8 mouse cellular contexts compared by ENCODE assay signal in genomic region chr4:57783391-57783770, GRCm38 (mm10).
A peak's percentile ranks its signal among the peaks of the same experiment; 100 is the strongest.
DNase-seq lines count a peak whose midpoint lies in the region; ATAC-seq and TF ChIP-seq lines count a peak whose summit lies in the region.

No protein-coding gene starts in this region.

- no peak for TF ChIP-seq EP300 in liver, embryonic 14.5 days (IDR thresholded peaks at IDR 0.05; ENCODE audit: low read depth)

- no peak overlapping the region for H3K4me3 ChIP-seq in liver, embryonic 14.5 days (ENCODE audit: insufficient read depth in 1 of 2, low read depth in 2 of 2, low read length in 2 of 2)
- H3K4me3 ChIP-seq in liver, embryonic 12.5 days: no peak overlapping the region
- no peak overlapping the region; the same call in 1 of the 2 replicates for H3K4me3 ChIP-seq in forebrain, embryonic 11.5 days (ENCODE audit: low read depth, low read length)
- H3K4me3 ChIP-seq in lung, embryonic 16.5 days (ENCODE audit: low read length): peak overlapping the region; percentile 58

- no peak for ATAC-seq in liver, embryonic 14.5 days (ENCODE audit: insufficient read depth)
- no peak for ATAC-seq in liver, embryonic 12.5 days
- ATAC-seq in forebrain, embryonic 11.5 days (replicated peaks; ENCODE audit: low FRiP score): no peak
- ATAC-seq in lung, embryonic 16.5 days (ENCODE audit: low read depth): no peak

- peak overlapping the region; percentile 67 for H3K4me2 ChIP-seq in liver, embryonic 14.5 days (ENCODE audit: low read depth)
- no peak overlapping the region for H3K4me2 ChIP-seq in liver, embryonic 12.5 days
- H3K4me2 ChIP-seq in forebrain, embryonic 11.5 days (ENCODE audit: low read depth, low read length, severe bottlenecking): peak overlapping the region; percentile 77; the same call in 1 of the 2 replicates
- H3K4me2 ChIP-seq in lung, embryonic 16.5 days (ENCODE audit: low read depth, low read length): peak overlapping the region; percentile 87

- no peaks in the 10 kb centered on the region for H3K36me3 ChIP-seq in liver, embryonic 14.5 days (replicated peaks; ENCODE audit: control insufficient read depth, insufficient read depth, low read depth)
- no peaks in the 10 kb centered on the region for H3K36me3 ChIP-seq in liver, embryonic 12.5 days
- no peaks in the 10 kb centered on the region for H3K36me3 ChIP-seq in forebrain, embryonic 11.5 days (ENCODE audit: control insufficient read depth, insufficient read depth, low read length)
- H3K36me3 ChIP-seq in lung, embryonic 16.5 days (ENCODE audit: control insufficient read depth, insufficient read depth, low read length): no peaks in the 10 kb centered on the region

- no peak for TF ChIP-seq CTCF in liver, embryonic 14.5 days (IDR thresholded peaks at IDR 0.05; ENCODE audit: low read depth)

- no peak overlapping the region for H3K27ac ChIP-seq in liver, embryonic 14.5 days
- no peak overlapping the region for H3K27ac ChIP-seq in liver, embryonic 12.5 days
- no peak overlapping the region for H3K27ac ChIP-seq in forebrain, embryonic 11.5 days (ENCODE audit: low read depth, low read length)
- H3K27ac ChIP-seq in lung, embryonic 16.5 days (ENCODE audit: low read length): no peak overlapping the region; the same call in 1 of the 2 replicates

- H3K9ac ChIP-seq in liver, embryonic 14.5 days (replicated peaks): no peak overlapping the region
- no peak overlapping the region for H3K9ac ChIP-seq in liver, embryonic 12.5 days
- peak overlapping the region; percentile 16; the same call in 1 of the 2 replicates for H3K9ac ChIP-seq in forebrain, embryonic 11.5 days (ENCODE audit: low read length)
- H3K9ac ChIP-seq in lung, embryonic 16.5 days (ENCODE audit: low read length): no peak overlapping the region; the same call in 1 of the 2 replicates

- 49% methylated on average over 9 of the region's 9 CpGs for WGBS in liver, embryonic 14.5 days (ENCODE audit: insufficient replicate concordance)
- WGBS in liver, embryonic 12.5 days (ENCODE audit: insufficient replicate concordance): 49% methylated on average over 9 of the region's 9 CpGs
- 39% methylated on average over 9 of the region's 9 CpGs for WGBS in forebrain, embryonic 11.5 days
- WGBS in lung, embryonic 16.5 days: 24% methylated on average over 9 of the region's 9 CpGs

- no peaks in the 10 kb centered on the region for H3K4me1 ChIP-seq in liver, embryonic 14.5 days (replicated peaks; ENCODE audit: control insufficient read depth in 2 of 2, insufficient read depth in 2 of 2, low read length in 1 of 2)
- peaks cover 14% of the 10 kb centered on the region for H3K4me1 ChIP-seq in liver, embryonic 12.5 days
- peaks cover 11% of the 10 kb centered on the region; the same call in 1 of the 2 replicates for H3K4me1 ChIP-seq in forebrain, embryonic 11.5 days (replicated peaks; ENCODE audit: control insufficient read depth, insufficient read depth, low read length)
- peaks cover 33% of the 10 kb centered on the region for H3K4me1 ChIP-seq in lung, embryonic 16.5 days (replicated peaks; ENCODE audit: control insufficient read depth, insufficient read depth, low read length)

- peaks cover 33% of the 10 kb centered on the region for H3K27me3 ChIP-seq in liver, embryonic 14.5 days (ENCODE audit: control insufficient read depth, insufficient read depth, low read length)
- peaks cover 58% of the 10 kb centered on the region for H3K27me3 ChIP-seq in liver, embryonic 12.5 days (replicated peaks)
- peaks cover 17% of the 10 kb centered on the region for H3K27me3 ChIP-seq in forebrain, embryonic 11.5 days (ENCODE audit: control insufficient read depth, insufficient read depth, low read length)
- no peaks in the 10 kb centered on the region for H3K27me3 ChIP-seq in lung, embryonic 16.5 days (ENCODE audit: control insufficient read depth, insufficient read depth, low read depth, low read length)

- H3K9me3 ChIP-seq in liver, embryonic 14.5 days (ENCODE audit: control insufficient read depth, low read length): no peaks in the 10 kb centered on the region
- H3K9me3 ChIP-seq in liver, embryonic 12.5 days (replicated peaks): no peaks in the 10 kb centered on the region
- H3K9me3 ChIP-seq in forebrain, embryonic 11.5 days (ENCODE audit: control insufficient read depth, low read length): no peaks in the 10 kb centered on the region
- H3K9me3 ChIP-seq in lung, embryonic 16.5 days (ENCODE audit: control insufficient read depth, low read length): no peaks in the 10 kb centered on the region

- no peak for DNase-seq in liver, embryonic 14.5 days (ENCODE audit: low read depth in 3 of 3, low spot score in 3 of 3)
- DNase-seq in forebrain, embryonic 11.5 days (ENCODE audit: low spot score): no peak
- DNase-seq in thymus, postnatal 0 days (ENCODE audit: low spot score): peak; percentile 42
- DNase-seq in right cerebral cortex, postnatal 36 days (ENCODE audit: low spot score in 2 of 2): no peak
- no peak for DNase-seq in frontal cortex, postnatal 36 days (ENCODE audit: low spot score in 2 of 2)
- no peak for DNase-seq in layer of hippocampus, postnatal 25 days (ENCODE audit: extremely low spot score in 1 of 2, low spot score in 1 of 2)
